8 mouse cellular contexts compared by ENCODE assay signal in the genomic region with DNA sequence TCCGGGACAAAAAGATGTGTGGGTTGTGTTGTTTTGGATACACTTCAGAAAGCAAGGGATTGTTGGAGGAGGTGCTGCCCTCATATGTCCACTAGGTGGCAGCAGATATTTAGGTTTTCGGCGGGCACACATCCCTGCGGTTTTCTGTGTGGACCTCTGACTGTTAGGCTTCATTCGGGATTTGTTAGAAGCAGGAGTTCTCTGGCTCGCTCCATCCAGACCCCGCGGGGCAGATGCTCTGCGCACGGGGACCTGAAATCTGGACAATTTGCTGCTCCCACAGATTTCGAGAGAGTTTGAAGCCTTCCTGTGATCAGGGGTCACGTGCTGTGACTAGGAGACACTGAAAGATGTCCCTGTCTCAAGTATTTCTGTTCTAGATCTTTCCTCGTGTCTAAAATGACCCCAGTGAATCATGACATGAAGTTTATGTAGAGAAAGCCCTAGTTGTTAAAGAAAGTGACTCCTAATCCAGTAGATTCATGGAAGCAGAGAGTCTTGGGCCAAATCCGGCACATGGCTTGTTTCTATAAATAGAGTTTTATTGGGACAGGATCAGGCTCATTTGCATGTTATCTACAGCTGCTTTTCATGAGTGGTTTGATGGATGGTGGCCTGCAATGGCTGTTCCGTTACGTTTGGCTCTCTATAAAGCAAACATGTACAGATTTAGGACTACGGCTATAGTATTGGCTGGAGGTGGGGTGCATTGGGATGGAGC. TPM values are rescaled to one million over a fixed set of nuclear protein-coding genes. Genes with fewer than 3 reads are reported as not detected.
DNase-seq lines count a peak whose midpoint lies in the region; ATAC-seq lines count a peak whose summit lies in the region.

No protein-coding gene starts in this region.

- H3K4me1 ChIP-seq in embryonic facial prominence, embryonic 13.5 days, result peaks cover 30% of the 10 kb centered on the region
- H3K4me1 ChIP-seq in limb, embryonic 15.5 days, result peaks cover 20% of the 10 kb centered on the region
- H3K4me1 ChIP-seq in midbrain, embryonic 16.5 days (ENCODE audit: control insufficient read depth, insufficient read depth, low read length), result peaks cover 5% of the 10 kb centered on the region; the same call in 1 of the 2 replicates

- no peak overlapping the region for H3K9ac ChIP-seq in embryonic facial prominence, embryonic 13.5 days
- no peak overlapping the region for H3K9ac ChIP-seq in limb, embryonic 15.5 days
- H3K9ac ChIP-seq in midbrain, embryonic 16.5 days (ENCODE audit: low read depth, low read length), result no peak overlapping the region

- H3K4me2 ChIP-seq in embryonic facial prominence, embryonic 13.5 days, result peak overlapping the region; percentile 55
- peak overlapping the region; percentile 42 for H3K4me2 ChIP-seq in limb, embryonic 15.5 days
- H3K4me2 ChIP-seq in midbrain, embryonic 16.5 days (ENCODE audit: low read length), result peak overlapping the region; percentile 53

- H3K9me3 ChIP-seq in embryonic facial prominence, embryonic 13.5 days, result no peaks in the 10 kb centered on the region
- no peaks in the 10 kb centered on the region for H3K9me3 ChIP-seq in limb, embryonic 15.5 days
- H3K9me3 ChIP-seq in midbrain, embryonic 16.5 days (replicated peaks; ENCODE audit: control insufficient read depth, low read length, poor library complexity, severe bottlenecking), result no peaks in the 10 kb centered on the region

- 13% methylated on average over 17 of the region's 17 CpGs for WGBS in embryonic facial prominence, embryonic 13.5 days
- WGBS in limb, embryonic 15.5 days, result 10% methylated on average over 17 of the region's 17 CpGs
- WGBS in midbrain, embryonic 16.5 days, result 15% methylated on average over 17 of the region's 17 CpGs

- H3K4me3 ChIP-seq in embryonic facial prominence, embryonic 13.5 days, result peak overlapping the region; percentile 22
- H3K4me3 ChIP-seq in limb, embryonic 15.5 days, result peak overlapping the region; percentile 21
- peak overlapping the region; percentile 8; the same call in 1 of the 2 replicates for H3K4me3 ChIP-seq in midbrain, embryonic 16.5 days (ENCODE audit: low read depth, low read length)

- DNase-seq in 3134 (ENCODE audit: extremely low read depth, insufficient read length, low spot score), result peak; percentile 69
- peak; percentile 80 for DNase-seq in adrenal gland, postnatal 14 days
- peak; percentile 72 for DNase-seq in heart, adult 8-10 months (ENCODE audit: low spot score)
- DNase-seq in kidney, adult 18-20 months, result peak; percentile 77
- peak; percentile 70 to 75 for DNase-seq in spleen, postnatal 10 days (ENCODE audit: low spot score in 2 of 2)

- no peak overlapping the region for H3K27ac ChIP-seq in embryonic facial prominence, embryonic 13.5 days
- peak overlapping the region; percentile 33; the same call in 1 of the 2 replicates for H3K27ac ChIP-seq in limb, embryonic 15.5 days
- no peak overlapping the region for H3K27ac ChIP-seq in midbrain, embryonic 16.5 days (ENCODE audit: low read length)

- no peaks in the 10 kb centered on the region for H3K36me3 ChIP-seq in embryonic facial prominence, embryonic 13.5 days
- H3K36me3 ChIP-seq in limb, embryonic 15.5 days, result no peaks in the 10 kb centered on the region
- no peaks in the 10 kb centered on the region for H3K36me3 ChIP-seq in midbrain, embryonic 16.5 days (ENCODE audit: control insufficient read depth, insufficient read depth, low read length)

- peaks cover 31% of the 10 kb centered on the region for H3K27me3 ChIP-seq in embryonic facial prominence, embryonic 13.5 days
- peaks cover 33% of the 10 kb centered on the region for H3K27me3 ChIP-seq in limb, embryonic 15.5 days
- peaks cover 2% of the 10 kb centered on the region; the same call in 1 of the 2 replicates for H3K27me3 ChIP-seq in midbrain, embryonic 16.5 days (ENCODE audit: control insufficient read depth, insufficient read depth, low read depth, low read length)

- no peak for ATAC-seq in embryonic facial prominence, embryonic 13.5 days (ENCODE audit: insufficient number of reproducible peaks, insufficient read depth, low FRiP score, low TSS enrichment, low read depth)
- no peak for ATAC-seq in limb, embryonic 15.5 days (ENCODE audit: insufficient number of reproducible peaks, low FRiP score, low TSS enrichment, low read depth)
- no peak for ATAC-seq in midbrain, embryonic 16.5 days

RNA-seq across cellular contexts. Expression of a gene that starts 15.5 kb away (rescaled TPM):
- total RNA-seq in adrenal gland, postnatal 14 days (2021), result 81.4 and 90.5 TPM in 2 replicates
- polyA plus RNA-seq in embryonic facial prominence, embryonic 13.5 days (2015; fragmentation: Nextera tagmentation; extraction: Ambion mirVana), result 78.7 and 88.4 TPM in 2 replicates
- total RNA-seq in heart, adult 8-10 months (2022), result 10 to 100 TPM; 51.6 to 66.1 (median 59.4) TPM
- 76.6 and 80.6 TPM in 2 replicates for polyA plus RNA-seq in limb, embryonic 15.5 days (2015; fragmentation: Nextera tagmentation; extraction: Ambion mirVana)
- 61.9 and 64.7 TPM in 2 replicates for polyA plus RNA-seq in midbrain, embryonic 16.5 days (2015; fragmentation: Nextera tagmentation; extraction: Ambion mirVana)

RNA-seq across cellular contexts. Expression of a gene that starts 22.8 kb away (rescaled TPM):
- 394 and 402 TPM in 2 replicates for total RNA-seq in adrenal gland, postnatal 14 days (2021)
- polyA plus RNA-seq in embryonic facial prominence, embryonic 13.5 days (2015; fragmentation: Nextera tagmentation; extraction: Ambion mirVana), result 512 and 574 TPM in 2 replicates
- total RNA-seq in heart, adult 8-10 months (2022), result 100 to 1,000 TPM in 3 of 4 experiments, 10 to 100 TPM in 1; 97.1 to 165 (median 123) TPM
- polyA plus RNA-seq in limb, embryonic 15.5 days (2015; fragmentation: Nextera tagmentation; extraction: Ambion mirVana), result 496 and 523 TPM in 2 replicates
- 576 and 581 TPM in 2 replicates for polyA plus RNA-seq in midbrain, embryonic 16.5 days (2015; fragmentation: Nextera tagmentation; extraction: Ambion mirVana)

RNA-seq across cellular contexts. Expression of a gene that starts 31.4 kb away (rescaled TPM):
- total RNA-seq in adrenal gland, postnatal 14 days (2021), result 215 and 225 TPM in 2 replicates
- polyA plus RNA-seq in embryonic facial prominence, embryonic 13.5 days (2015; fragmentation: Nextera tagmentation; extraction: Ambion mirVana), result 172 and 199 TPM in 2 replicates
- 10 to 100 TPM; 63.0 to 64.1 (median 63.5) TPM for total RNA-seq in heart, adult 8-10 months (2022)
- 193 and 203 TPM in 2 replicates for polyA plus RNA-seq in limb, embryonic 15.5 days (2015; fragmentation: Nextera tagmentation; extraction: Ambion mirVana)
- polyA plus RNA-seq in midbrain, embryonic 16.5 days (2015; fragmentation: Nextera tagmentation; extraction: Ambion mirVana), result 237 and 253 TPM in 2 replicates
